Mouse (Mus musculus): Measurements from ENCODE around the gene Zap70. TPM values are rescaled to one million over a fixed set of nuclear protein-coding genes. Genes with fewer than 3 reads are reported as not detected.

Zap70 gene
- polyA plus RNA-seq (2012; ENCODE audit: low replicate concordance): 54.9 and 106 TPM in 2 replicates

GRCm38 (mm10) chr1:36761568-36761967 lies at the start of gene Zap70:
Gene Zap70, plus strand, starts transcription at chr1:36761798.

GRCm38 (mm10) chr1:36714311-36714710 lies 47.3 kb upstream of the Zap70 start, which contains the start of gene Actr1b:
Gene Actr1b, minus strand, starts transcription at chr1:36714422.

Other genes starting within 250 kb of the Zap70 start
- gene Cnnm3, start 249.9 kb upstream of the Zap70 start, polyA plus RNA-seq (2012; ENCODE audit: low replicate concordance): 26.6 and 38.5 TPM in 2 replicates
- gene Ankrd23, start 224.9 kb upstream of the Zap70 start, polyA plus RNA-seq (2012; ENCODE audit: low replicate concordance): 15.9 and 27.6 TPM in 2 replicates
- gene Gm42417, start 222.4 kb upstream of the Zap70 start, polyA plus RNA-seq (2012; ENCODE audit: low replicate concordance): 0.12 TPM in 1 of 2 replicates, not detected in the other
- 12.3 and 25.2 TPM in 2 replicates for gene Ankrd39, start 214.4 kb upstream of the Zap70 start, polyA plus RNA-seq (2012; ENCODE audit: low replicate concordance)
- gene Sema4c, start 203.4 kb upstream of the Zap70 start, polyA plus RNA-seq (2012; ENCODE audit: low replicate concordance): 2.0 and 3.8 TPM in 2 replicates
- gene Fam178b, start 78.6 kb upstream of the Zap70 start, polyA plus RNA-seq (2012; ENCODE audit: low replicate concordance): 0.16 and 0.43 TPM in 2 replicates
- 497 and 729 TPM in 2 replicates for gene Cox5b, start 70.3 kb upstream of the Zap70 start, polyA plus RNA-seq (2012; ENCODE audit: low replicate concordance)
- gene 4933424G06Rik, start 51.6 kb upstream of the Zap70 start, polyA plus RNA-seq (2012; ENCODE audit: low replicate concordance): not detected in 2 replicates
- 51.5 and 54.1 TPM in 2 replicates for gene Actr1b, start 47.4 kb upstream of the Zap70 start, polyA plus RNA-seq (2012; ENCODE audit: low replicate concordance)
- gene Tmem131, start 181.9 kb downstream of the Zap70 start, polyA plus RNA-seq (2012; ENCODE audit: low replicate concordance): 51.4 and 99.6 TPM in 2 replicates

All from hematopoietic multipotent progenitor cell, adult 10-12 weeks (in vitro differentiated cells).